Mouse (Mus musculus) heart, postnatal 36 days (tissue): Measurements from ENCODE around the gene Apol9a. TPM values are rescaled to one million over a fixed set of nuclear protein-coding genes. Genes with fewer than 3 reads are reported as not detected.
"Not testable (repeated sequence)": the region's sequence is repeated elsewhere in the genome, so short reads cannot be mapped to it uniquely, and the experiment has no call there.

Experiments
- DNase-seq, 2 experiments: peaks; one replicate each; pipeline ENCODE4 v3.0.0; 2021 to 2022
- intact Hi-C: fragments of 180-260 bp; cut with DNase I; formaldehyde crosslinking; loops from one replicate; pipeline ENCODE4 v1.15.1; 2025
- total RNA-seq, 2 experiments: library from RNA; stranded (reverse); gene quantifications; 2 replicates each; pipeline ENCODE4 v1.2.3; 2021

Gene Apol9a
- total RNA-seq, result under 1 TPM in 1 of 2 experiments, not detected in 1; 0.27 TPM

- intact Hi-C loops, DNase-seq: not testable (repeated sequence)
These were observed at the start of gene Apol9a for GRCm38 (mm10) chr15:77411035-77411434. Apol9a (minus strand) TSS chr15:77411135.

DNA sequence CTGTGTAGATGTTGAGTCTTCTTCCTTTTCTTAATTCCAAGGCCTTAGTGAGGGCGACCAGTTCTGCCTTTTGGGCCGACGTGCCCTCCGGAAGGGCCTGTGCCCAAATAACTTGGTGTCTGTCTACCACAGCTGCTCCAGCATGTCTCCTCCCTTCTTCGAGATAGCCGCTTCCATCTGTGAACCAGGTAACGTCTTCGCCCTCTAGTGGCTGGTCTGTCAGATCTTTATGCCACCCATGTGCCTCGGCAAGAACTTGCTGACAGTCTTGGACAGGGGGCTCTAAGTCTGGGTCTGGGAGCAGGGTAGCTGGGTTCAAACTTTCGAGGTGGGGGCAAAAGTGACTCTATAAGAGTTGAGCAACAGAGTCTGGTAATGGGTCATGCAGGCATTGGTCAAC, 39.0 kb upstream of the Apol9a start:
- peak in 1 of 2 experiments; percentile 2 for DNase-seq
- intact Hi-C loops, result not testable (repeated sequence)

DNA sequence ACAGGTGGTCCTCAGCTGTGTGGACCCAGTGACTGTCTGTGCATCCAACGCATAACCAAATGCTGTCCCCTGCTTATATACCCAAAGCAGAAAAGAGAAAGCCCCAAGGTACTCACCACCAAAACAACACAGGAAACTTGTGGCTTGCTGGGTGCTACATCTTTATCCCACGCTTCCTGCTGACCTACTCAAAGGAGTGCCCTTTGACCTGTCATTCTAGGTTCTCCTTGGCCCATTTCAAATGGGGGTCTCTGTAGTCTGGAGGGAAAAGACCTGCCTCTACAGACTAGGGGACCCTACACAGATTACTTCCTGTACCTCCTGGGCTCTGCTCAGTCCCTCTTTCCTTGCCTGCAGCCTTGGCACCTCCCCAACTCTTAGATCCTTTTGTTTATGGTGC, 36.5 kb upstream of the Apol9a start, which contains the start of gene Apol7b:
TSS of gene Apol7b (minus strand) at position 101 of the 400 bp plus-strand sequence.
- DNase-seq, intact Hi-C loops: not testable (repeated sequence)

DNA sequence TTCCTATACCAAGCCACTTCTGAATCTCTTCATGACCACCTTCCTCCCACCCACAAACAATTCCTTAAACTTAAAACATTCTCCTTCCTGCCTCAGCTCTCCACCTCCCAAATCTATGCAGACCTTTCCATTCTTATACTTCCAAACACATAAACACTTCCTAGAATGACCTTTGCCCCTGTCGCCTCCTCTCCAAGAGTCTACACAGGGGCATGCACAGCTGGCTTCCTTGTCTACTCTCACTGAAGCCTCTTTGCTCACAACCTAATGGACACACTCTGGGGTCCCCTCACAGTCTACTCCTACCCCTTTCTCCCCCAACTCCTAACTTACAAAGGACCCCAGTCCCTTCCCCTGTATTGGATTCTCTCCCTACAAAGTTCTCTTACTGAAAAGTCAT, 34.7 kb upstream of the Apol9a start:
- DNase-seq, intact Hi-C loops: not testable (repeated sequence)

DNA sequence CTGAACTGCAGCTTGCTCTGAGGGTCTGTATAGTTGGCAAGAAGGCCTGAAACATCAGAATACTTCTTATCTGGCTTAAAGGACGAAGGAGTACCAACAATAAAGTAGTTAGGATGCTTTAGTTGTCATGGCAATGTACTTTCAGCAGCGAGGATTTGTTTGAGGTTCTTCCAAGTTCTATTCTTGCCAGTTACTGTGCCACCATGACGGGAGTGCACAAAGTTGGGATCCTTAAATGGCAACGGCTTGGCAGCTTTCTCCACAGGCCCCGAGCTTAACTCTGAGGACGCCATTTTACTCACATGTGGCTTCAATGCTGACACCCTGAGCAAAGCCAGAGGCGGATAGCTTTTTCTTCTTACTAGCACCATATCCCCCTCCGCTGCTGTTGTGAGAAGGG, 33.8 kb upstream of the Apol9a start:
- DNase-seq, result not testable (repeated sequence)

GRCm38 (mm10) chr15:77428690-77429448, 17.9 kb upstream of the Apol9a start:
- intact Hi-C loops, DNase-seq: not testable (repeated sequence)

More for the DNA sequence above, 33.8 kb upstream of the Apol9a start:
- intact Hi-C loops, result not testable (repeated sequence)

DNA sequence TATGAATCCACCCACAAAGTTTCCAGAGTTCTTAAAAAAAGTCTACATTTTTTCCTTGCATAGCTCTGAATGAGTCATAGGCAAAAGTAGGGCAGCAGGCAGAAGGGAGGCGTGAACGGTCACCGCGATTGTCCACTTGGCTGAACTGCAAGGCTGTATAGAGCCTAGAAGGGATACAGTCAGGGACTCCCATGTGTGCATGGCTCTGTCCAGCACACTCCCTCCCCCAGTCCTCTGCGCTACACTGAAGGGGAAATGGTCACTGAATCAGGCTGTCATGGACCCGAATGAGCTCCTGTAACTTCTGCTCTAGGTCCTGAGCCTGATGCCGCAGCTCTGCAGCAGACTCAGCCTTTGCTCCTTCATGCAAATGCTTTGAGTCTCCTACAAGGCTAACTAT, 12.0 kb upstream of the Apol9a start:
- DNase-seq, intact Hi-C loops: not testable (repeated sequence)

DNA sequence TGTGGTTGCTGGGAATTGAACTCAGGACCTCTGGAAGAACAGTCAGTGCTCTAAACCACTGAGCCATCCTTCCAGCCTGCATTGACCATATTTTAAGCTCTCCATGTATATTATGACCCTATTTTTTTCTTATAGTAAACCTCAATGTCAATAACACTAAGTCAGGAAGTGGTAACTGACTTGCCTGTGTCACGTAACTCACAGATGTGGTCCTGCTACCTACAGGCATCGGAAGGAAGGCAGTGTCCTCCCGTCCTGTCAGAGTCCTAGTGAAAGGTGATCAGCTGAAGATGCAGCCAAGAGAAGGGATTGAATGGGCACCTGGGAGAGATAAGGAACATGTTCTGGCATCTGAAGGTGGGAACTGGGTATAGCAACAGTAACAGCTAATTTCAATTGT, 8.7 kb upstream of the Apol9a start:
- intact Hi-C loops, DNase-seq: not testable (repeated sequence)

- DNase-seq, intact Hi-C loops: not testable (repeated sequence)
These were observed 5.9 kb upstream of the Apol9a start for GRCm38 (mm10) chr15:77416655-77417333.

GRCm38 (mm10) chr15:77415653-77416052, 4.7 kb upstream of the Apol9a start:
- intact Hi-C loops, DNase-seq: not testable (repeated sequence)

GRCm38 (mm10) chr15:77412695-77413094, 1.8 kb upstream of the Apol9a start:
- intact Hi-C loops, DNase-seq: not testable (repeated sequence)

GRCm38 (mm10) chr15:77406370-77406769, 4.6 kb downstream of the Apol9a start:
- not testable (repeated sequence) for DNase-seq
- intact Hi-C loops, result loop anchor here (5.0 kb wide), 1 partner anchor 326 kb away; no protein-coding TSS in a partner anchor

DNA sequence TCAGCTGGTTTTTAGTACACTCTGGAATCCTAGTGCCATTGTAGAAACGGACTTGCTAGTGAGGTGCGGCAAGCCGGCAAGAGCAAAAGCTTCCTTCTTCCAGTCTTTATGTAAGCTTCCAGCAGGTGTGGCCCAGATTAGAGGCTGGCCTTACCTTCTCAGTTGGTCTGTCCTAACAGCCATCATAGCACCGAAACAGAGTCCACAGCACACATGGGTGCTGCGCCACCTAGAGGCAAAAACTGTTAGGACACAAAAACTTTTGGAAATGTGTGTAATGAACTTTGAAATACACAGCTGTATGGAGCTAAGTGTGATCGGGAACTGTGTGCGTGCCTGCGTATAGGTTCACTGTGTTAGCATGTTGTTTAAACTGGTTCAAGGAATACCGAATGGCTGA, 11.9 kb downstream of the Apol9a start, which contains the start of gene Apol7a:
TSS of gene Apol7a (minus strand) at position 84 of the 400 bp plus-strand sequence.
- DNase-seq, intact Hi-C loops: not testable (repeated sequence)

GRCm38 (mm10) chr15:77397450-77398132, 13.3 kb downstream of the Apol9a start:
- DNase-seq, intact Hi-C loops: not testable (repeated sequence)

- intact Hi-C loops, DNase-seq: not testable (repeated sequence)
These were observed 17.1 kb downstream of the Apol9a start for GRCm38 (mm10) chr15:77393832-77394231.

GRCm38 (mm10) chr15:77387462-77387861, 23.5 kb downstream of the Apol9a start:
- intact Hi-C loops, result no loop called here

DNA sequence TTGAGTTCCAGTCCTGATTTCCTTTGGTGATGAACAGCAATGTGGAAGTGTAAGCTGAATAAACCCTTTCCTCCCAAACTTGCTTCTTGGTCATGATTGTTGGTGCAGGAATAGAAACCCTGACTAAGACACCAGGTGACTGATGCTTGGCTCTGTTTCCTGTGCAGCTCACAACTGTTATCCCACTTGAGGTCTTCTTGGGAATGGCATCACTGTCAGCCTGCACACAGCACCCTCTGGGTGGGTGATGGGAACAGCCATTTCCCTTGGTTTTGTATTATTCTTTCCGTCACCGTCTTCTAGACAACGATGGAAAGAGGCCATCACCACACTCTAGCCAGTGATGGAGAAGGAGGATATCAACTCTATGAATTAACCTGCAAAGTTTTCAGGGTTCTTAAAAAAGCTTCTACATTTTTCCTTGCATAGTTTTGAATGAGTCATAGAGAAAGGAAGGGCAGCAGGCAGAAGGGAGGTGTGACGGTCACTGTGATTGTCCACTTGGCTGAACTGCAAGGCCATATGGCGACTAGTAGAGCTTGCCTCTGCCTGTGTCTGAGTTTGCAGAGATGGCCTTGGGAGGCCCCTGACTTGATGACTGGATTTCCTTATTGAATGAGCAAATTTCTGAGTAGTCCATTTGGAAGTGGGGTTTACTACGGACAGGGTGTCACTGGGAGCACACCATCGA, 26.4 kb downstream of the Apol9a start:
- DNase-seq, result no peak
- intact Hi-C loops, result no loop called here

More at GRCm38 (mm10) chr15:77387462-77387861, 23.5 kb downstream of the Apol9a start:
- no peak for DNase-seq

DNA sequence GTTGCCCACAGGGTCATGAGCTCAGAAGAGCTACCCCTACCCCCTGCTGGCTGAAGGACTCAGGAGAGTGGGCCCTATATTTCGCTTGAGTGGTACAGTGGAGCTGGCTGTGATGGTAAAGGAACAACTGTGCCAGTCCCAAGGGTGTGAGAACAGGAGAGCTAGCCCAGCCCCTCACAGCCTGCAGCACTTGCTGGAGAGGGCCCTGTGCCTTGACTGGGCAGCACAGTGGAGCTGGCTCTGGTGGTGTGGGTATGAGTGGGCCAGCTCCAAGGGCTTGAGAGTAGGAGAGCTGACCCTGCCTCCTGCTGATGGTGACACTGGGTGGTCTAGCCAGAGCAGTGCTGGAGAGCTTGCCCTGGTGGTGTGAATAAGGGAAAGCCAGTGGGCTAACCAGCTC, 28.1 kb downstream of the Apol9a start:
- no peak for DNase-seq
- intact Hi-C loops, result no loop called here

GRCm38 (mm10) chr15:77382271-77382850, 28.6 kb downstream of the Apol9a start:
- no peak for DNase-seq
- intact Hi-C loops, result no loop called here

DNA sequence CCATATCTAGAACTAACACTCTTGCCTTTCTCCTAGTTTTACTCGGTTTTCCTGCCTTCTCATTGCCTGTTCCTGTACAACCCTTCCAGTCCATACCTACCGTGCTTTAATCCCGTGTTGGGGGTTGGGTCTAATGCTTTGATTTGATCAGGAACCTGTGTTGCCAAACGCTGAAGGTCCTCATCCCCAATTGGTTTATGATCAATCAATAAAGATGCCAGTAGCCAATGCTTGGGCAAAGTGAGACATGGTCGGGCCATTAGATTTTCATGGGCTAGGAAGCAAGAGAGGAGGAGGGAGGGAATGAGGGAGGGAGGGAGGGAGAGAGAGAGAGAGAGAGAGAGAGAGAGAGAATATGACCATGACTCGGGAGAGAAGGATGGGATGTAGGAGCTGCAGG, 29.5 kb downstream of the Apol9a start:
- intact Hi-C loops, result no loop called here
- DNase-seq, result no peak
